Mouse (Mus musculus) gastrocnemius, postnatal 25 days (tissue): ENCODE measurements around the gene Large2. TPM values are rescaled to one million over a fixed set of nuclear protein-coding genes. Genes with fewer than 3 reads are reported as not detected.
"Not testable (repeated sequence)": the region's sequence is repeated elsewhere in the genome, so short reads cannot be mapped to it uniquely, and the experiment has no call there.

Experiments used
- DNase-seq: peaks from one replicate; pipeline ENCODE4 v3.0.0; 2022
- long read RNA-seq, 2 experiments: library from polyadenylated mRNA; stranded (forward); transcript quantifications; one replicate each; pipeline ENCODE4 v2.0.0; 2021
- total RNA-seq, 2 experiments: library from RNA; stranded (reverse); gene quantifications; 1 replicate in 1 of 2; 2 replicates in 1 of 2; pipeline ENCODE4 v1.2.3; 2021

Gene Large2
- total RNA-seq: under 1 TPM; 0.54 to 0.88 TPM
- long read RNA-seq, experiment 1, partial matches to known transcripts: 0 of 1 reads
- long read RNA-seq, experiment 1, other reads (novel, unspliced or antisense): 1 of 1 reads
- long read RNA-seq, experiment 2, partial matches to known transcripts: 0 of 3 reads
- long read RNA-seq, experiment 2, other reads (novel, unspliced or antisense): 3 of 3 reads

DNA sequence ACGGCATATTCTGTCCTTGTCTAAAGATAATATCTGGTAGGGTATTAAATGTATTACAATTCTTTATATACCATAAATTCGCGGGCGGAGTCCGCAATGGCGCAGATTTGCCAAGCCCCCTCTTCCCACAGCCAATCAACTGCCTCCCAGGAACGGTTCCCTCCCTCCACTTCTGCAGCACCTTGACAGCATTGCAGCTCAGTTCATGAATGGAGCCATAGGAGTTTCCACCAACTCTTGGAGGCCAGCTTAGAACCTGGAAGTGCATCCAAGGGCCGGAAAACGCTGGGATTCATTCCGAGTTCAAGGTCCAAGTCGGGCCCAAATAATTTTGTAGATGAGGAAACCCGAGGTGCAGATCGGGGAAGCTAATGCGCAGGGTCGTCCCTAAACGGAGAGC is at the start of gene Large2, which contains the start of gene Pex16:
Gene Large2, minus strand, starts transcription at position 356 of the 400 bp plus-strand sequence.
Gene Pex16, plus strand, starts transcription at position 163 of the 400 bp plus-strand sequence.
- DNase-seq: no peak

DNA sequence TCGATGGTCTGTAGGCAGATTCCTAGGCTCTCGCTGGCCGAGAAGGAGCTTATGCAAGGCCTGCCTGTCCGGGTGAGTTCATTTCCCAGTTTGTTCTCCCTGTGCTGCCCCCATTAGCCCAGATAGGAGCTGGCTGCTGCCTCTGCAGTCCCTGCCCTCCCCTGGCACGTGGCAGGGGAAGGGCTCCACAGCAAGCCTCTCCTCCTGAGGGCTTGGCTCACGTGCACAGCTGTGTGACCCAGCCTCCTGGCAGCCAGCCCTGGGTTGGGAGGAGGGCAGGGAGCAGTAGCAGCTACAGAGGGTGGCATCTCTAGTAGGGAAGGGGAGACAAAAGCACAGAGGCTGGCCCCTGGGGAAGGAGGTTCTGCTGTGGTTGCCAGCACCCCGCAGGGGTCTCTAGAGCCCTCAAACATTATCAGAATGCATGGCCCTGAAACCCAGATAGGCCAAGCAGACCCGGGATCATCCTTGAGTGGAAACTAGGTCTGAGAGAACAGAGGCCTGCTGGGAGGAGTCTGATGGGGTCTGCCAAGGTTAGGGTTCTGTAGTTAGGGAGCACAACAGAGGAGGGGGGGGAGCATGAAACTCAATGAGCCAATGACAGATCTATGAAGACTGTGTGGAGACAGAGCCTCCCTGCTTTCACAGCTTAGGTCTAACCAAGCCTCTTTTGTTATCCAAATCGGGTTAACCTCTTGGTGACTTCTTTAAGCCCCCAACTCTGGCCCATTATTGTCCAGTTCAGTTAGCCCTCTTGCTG is 49.2 kb upstream of the Large2 start:
- DNase-seq: peak; percentile 96

DNA sequence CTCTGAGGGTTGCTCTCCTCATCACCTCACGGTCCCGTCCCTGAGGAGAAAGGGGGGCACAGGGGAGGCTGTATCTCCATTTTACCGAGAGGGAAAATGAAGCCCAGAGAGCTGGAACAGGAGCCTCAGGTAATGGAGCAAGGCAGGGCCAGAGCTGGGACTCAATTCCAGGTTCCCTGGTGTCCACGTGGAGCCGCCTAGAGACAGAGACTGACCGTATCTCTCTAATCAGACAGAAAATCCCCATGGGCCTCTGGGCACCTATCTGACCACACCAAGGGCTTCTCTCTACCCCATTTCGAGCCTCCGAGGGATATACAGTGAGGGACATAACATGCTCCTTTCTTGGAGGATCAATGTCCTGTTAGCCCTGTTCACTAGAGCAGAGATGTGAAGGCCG is 48.5 kb upstream of the Large2 start:
- DNase-seq: no peak

DNA sequence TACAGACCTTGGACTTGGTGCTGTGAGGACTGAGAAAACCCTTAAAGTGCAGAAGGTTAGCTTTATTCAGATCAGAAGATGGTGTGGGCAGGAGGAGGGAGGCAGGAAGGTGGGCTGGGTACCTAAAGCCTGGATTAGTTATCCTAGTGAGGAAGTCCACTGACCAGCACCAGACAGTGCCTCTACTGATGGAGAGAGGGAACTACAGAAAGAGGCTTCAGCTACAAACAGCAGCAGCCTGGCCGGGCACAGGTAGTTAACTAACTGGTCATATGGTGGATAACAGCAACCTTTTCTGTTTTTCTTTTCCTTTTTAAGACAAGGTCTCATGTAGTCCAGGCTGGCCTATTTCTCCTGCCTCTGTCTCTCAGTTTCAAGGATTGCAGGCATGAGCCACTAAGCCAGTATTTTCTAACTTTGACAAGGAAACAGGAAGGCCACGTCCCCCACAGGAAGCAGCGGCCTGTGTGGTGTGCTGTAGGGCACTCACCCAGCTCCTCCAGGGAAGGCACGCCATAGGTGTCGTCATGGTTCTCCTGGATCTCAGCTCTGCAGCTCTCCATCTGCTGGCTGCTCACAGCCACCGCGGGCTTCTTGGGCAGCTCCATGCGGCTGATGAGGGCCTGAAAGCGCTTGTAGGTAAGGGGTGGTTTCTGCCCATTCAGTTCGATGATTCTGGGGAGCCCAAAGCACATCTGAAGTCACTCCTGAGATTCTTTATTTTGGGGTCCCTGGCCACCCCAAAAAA is 47.9 kb upstream of the Large2 start:
- no peak for DNase-seq

DNA sequence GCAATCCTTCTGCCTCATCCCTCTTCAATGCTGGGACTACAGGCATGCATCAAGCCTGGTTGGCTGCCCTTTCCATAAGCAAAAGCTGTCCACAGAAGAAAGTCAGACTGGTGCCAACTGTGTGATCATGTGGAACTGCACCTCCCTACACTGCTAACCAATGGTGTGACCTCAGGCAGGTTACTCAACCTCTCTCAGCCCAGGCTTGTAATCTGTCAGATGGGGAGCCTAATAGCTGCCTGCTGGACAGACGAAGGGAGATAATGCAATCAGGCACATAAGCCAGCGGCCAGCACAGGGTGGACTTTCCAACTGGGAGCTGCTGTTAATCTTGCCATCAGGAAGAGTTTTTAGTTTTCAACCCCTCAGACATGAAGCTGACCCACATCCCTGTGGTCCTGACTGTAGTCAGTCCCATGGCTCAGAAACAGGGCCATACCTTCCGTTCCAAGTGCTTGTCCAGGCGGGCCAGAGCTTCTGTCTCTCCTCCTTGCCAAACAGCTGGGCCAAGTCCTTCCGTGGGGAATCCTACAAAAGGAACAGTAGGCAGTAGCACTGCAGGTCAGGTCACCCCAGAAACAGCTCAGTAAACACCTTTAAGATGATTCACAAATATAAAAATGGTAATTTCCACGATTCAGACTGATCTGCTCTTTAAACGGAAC is 47.2 kb upstream of the Large2 start:
- DNase-seq: peak; percentile 52

DNA sequence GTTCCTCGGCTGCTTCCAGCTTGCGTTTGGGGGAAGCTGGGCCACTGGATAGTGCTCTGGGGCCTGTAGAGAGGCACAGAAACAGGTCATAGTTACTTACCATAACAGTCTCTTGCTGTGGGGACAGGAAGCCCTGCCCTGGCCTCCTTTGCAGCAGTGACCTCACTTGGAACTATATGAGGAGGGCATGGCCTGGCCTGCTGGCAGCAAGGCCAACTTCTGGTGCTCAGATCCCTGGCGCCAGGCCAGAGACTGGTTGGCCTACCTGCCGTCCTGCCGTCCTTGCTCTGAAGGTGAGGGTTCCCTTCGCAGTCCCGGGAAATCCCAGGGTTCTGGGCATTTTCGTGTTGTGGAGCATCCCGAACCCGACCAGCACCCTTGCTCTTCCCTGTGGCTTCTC is 37.0 kb upstream of the Large2 start:
- DNase-seq: no peak

DNA sequence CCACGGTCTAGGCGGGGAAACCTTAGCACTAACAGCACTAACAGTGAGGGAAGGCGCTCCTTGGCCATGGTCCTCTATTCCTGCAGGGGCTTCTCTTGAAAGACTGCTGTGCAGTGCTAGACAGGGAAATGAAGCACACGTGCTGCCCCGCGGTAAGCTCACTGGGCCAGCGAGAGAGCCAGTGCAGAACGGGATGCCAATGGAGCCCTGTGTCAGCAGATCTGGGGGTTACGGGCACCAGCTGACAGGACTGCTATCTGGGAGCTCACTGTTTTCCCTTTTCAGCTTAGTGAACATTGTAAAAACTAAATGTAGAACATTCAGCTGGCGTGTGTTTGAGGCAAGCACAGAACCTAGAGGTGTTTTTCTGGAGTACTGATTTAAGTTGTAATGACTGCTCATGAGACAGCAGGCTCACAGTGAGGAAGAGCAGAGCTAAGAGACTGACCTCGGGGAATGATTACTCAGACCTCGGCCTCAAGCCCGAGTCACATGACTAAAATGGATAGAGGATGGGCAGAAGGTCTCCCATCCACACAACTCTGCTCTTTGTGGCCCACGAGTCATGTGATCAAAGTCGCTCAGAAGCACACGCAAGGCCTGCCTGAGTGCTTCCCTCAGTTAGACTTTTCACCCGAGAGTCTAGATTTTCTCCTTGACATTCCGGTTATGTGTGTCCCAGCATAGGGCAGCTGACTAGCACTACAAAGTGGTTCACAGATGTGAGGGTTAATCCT is 33.8 kb upstream of the Large2 start:
- no peak for DNase-seq

DNA sequence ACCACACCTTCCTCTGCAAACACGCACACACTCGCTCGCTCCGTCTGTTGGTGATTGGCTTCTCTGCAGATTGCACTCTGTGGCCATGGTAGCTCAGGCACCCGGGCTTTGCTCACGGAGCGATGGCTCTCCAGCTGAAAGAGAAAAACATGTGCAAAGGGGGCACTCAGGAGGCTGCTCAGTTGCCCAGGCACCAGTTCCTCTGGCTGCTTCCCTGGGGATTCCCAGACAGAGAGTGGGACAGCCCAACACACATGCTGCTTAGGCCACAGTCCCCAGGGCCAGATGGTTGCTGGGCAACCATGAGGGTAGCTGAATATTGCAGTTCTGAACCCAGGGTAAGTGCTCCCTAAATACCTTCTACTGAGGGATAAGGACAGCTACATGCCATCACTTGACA is 31.0 kb upstream of the Large2 start:
- no peak for DNase-seq

DNA sequence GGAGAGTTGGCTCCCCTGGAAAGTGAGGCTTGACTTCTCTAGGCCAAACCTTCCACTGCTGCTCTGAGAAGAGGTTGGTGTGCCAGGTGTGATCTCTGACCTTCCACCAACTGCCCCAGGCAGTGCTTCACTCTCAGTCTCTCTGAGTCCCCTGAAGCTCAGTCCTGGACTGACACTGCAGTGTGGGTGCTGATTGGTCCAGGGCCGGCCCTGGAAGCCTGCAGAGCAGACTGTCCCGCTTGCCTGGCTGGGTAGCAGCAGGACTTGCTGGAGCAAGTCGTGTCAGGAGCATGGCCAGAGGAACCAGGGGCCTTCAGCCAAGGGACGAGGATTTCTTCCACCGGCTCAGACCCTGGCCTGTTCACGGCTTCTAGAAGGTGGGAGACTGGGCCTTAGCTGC is 30.1 kb upstream of the Large2 start:
- DNase-seq: no peak

DNA sequence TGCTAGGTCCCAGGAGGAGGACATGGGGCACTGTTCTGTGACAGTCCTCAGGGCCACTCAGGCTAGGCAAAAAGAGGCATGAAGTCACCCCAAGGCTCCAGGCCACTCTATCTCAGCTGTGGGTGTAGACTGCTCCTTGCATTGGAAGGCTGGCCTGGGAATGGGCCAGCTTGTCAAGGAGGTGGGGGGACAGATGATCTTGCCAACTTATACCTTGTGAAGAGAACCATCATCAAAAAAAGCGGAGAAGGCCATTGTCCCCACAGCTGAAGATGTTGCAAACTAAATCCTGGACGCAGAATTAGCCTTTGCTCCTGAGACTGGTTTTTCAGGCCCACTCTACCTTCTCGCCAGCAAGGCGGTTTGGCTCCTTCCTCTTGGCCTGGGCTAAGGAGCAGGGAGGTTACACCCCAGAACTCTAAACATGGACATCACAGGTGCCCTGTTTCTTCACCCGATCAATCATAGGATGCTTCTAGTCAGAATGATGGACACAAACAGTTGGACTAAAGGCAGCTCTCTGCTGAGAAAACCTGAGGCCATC is 29.2 kb upstream of the Large2 start:
- DNase-seq: no peak

DNA sequence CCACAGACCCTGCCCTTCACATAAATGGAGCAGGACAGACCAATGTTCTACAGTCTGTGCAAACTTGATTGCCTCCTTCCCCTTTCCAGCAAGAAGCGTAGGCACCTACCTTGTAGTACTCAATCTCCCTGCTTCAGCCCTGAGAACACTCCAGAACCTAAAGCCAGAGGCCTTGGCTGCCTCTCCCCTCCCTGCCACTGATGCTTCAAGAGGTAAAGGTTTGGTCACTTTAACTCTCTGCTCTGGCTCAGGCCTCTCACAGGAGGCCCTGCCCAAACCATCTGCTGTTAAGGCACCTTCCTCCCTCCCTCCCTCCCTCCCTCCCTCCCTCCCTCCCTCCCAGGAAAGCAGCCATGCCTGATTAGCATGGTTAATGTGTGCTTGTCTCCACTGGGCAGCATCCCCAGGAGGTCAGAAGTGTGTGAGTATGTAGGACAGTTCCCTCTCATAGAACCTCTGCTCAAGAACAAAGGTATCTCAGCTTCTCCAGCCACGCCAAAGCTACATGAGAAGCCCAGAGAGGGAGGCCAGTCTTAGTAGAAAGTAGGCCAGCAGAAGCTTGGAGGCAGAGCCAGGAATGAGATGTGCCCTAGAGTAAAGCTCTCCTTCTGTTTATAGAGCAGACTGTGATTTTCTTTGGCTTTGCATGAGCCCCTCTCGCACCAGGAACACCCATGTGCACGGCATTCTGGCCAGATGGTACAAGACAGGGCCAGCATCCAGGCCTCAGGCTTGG is 28.1 kb upstream of the Large2 start:
- no peak for DNase-seq

DNA sequence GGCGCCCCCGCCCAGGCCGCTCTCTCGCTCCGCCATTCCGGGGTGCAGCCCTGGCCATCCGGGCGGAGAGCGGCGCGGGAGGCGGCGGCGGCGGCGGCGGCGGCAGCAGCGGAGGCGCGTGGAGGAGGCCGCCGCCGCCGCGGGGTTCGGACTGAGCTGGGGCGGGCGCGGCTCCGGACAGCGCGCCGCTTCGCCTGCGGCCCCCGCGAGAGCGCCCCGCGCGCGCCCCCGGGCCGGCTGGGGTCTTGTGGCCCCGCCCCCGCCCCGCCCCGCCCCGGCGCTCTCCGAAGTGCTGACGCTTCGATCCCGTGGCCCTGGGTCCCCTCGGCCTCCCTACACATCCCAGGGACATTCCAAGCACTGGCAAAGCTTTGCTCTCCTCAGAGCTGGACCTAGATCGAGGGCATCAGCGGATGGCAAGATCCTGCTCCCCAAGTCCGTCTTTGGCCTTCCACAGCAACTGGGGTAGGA is 26.5 kb upstream of the Large2 start, which contains the start of gene Mapk8ip1:
Gene Mapk8ip1, minus strand, starts transcription at position 173 of the 471 bp plus-strand sequence.
- no peak for DNase-seq

DNA sequence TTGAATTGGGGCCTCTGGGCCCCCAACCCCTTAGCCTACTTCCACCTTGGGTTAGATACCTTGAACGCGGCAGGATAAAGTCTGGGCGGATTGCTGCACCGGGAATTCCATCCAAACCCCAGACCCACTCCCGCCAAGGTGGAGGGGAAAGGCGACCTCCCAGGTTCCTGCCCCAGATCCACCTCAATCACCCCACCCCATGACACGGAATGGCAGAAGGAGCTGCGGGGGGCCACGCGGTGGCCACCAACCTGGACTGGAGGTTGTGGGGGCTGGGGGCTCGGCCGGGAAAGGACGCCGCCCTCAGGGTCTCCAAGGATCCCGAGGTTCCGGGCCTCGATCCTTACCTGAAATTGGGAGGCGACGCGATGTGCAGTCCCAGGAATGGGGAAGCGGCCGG is 26.0 kb upstream of the Large2 start:
- DNase-seq: no peak

DNA sequence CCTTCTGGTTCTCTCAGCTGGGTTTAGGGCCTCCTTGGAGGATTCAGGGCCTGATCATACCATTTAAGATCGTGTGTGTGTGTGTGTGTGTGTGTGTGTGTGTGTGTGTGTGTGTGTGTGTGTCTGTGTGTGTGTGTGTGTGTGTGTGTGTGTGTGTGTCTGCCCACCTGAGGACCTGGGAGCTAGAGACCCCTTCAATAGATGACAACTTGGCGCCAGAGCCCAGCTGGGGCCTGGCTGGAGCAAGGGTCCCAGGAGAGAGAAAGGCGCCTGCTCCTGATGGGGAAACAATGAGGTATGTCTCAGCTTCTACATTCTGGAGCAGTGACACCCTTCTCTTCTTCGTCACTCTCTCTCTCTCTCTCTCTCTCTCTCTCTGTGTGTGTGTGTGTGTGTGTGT is 25.2 kb upstream of the Large2 start:
- DNase-seq: not testable (repeated sequence)

DNA sequence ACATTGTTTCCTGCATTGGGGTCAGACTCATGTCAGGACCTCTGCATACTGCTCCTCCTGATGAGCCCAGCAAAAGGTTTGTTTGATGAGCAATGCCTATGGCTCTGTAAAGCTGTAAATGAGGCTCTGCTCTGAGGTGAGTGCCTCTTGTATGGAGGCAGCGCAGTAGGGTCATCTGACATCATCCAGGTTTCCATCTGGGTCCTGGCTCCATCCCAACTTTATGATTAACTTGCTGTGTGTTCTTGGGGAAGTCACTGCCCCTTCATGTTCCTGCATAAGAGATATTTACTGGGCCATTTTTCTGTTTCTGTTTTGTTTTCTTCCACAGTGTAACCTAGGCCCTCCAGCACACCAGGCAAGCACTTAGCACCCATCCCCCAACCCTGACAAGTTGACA is 22.8 kb upstream of the Large2 start:
- DNase-seq: no peak

DNA sequence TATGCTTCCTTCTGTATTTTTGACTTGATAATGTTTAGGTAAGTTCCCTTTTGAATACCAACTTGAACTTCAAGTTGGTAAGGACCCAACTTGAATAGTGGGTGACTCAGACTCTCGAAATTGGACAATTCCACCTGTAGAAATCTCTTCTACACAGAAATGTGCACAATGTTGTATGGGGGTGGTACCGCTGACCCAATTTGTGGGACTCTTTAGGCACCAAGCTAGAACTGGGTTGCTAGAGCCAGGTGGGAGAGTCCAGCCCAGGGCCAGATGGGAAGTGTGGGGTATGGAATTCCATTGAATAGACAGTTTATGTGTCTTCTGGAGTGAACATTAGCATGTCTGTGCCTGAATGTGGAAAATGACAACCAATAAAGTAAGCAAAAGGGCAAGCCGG is 20.9 kb upstream of the Large2 start:
- DNase-seq: no peak

DNA sequence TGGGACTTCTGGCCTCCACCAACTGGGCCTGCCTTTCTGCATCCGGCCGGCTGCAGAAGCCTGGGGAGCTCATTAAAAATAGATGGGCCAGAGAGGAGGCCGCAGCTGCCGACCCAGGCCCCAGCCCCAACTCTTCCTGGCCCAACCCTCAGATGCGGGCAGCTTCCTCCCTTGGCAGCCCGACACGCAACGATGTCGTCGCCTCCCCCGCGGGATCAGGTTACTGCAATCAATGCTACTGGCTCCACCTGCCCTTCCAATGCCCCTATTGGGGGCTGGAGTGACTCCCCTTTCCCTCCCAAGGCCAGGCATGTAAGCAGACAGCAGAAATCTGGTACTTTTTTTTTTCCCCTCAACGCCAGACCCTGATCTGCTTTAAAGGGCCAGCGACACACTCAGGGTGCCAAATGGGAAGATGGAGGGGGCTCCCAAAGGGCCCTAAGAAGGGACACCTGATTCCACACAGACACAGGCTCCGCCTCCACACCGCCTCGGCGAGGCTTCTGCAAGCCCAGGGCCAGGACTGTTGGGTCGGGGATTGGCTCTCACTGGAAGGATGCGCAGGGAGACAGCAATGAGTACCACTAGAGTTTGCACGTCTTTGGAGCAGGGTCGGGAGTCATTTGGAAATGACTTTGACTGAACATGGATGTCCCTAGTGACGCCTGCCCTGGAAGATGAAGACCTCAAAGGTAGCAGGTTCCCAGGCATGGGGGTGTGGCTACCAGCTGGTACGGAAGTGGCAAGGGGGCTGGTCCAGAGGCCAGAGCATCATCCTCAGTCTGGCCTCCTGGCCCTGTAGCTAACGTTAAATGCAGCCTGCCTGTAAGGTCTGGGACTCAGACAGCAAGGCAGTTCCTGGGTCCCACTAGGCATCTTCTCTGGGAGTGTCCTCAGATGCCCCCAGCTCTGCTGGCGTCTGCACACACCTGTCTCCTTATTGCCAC is 17.9 kb upstream of the Large2 start:
- no peak for DNase-seq

DNA sequence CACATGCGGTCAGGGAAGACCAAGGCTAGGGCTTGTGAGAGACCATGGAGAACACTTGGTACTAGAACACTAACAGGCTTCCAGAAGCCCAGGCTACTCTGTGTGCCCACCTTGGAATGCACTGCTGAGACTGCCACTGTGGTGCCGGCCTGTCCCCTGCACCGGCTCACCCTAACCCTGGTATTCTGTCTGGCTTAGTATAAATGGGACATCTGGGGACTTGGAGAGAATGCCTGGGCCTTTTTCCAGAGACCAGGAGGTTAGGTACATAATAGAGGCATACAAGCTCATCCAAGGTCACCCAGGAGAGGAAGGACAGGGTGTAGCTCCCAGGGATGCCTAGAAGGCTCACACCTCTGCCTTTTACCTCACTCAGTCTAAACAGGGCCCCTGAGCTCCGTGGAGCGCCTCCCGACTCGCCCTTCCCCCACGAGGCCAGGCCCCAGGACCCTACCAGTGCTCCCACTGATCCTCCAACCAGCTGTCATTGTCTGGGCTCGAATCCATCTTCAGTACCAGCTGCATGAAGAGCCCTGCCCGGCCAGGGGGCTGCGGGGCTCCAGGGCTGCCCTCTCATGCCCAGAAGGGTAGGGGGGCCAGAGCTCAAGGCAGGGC is 17.1 kb upstream of the Large2 start:
- no peak for DNase-seq

DNA sequence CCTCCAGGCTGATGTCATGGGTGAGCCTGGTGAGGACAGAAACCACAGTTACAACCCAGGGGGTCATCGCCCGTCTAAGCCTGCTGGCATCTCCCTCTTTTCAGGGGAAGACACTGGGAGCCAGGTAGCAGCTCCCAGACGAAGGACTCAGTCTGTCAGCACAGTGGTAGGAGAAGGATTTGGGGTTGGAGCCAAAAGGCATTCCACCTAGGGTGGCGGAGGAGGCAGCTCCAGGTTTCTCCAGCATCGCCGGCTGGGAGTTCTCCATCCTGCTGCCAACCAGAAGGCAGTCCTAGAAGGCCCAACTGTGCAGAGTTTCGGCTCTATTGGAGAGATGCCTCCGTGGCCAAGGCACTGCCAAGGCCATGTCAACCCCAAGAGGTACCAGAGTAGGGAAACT is 16.4 kb upstream of the Large2 start:
- no peak for DNase-seq
